Mouse (Mus musculus) ZHBTc4 (cell line): Measurements from ENCODE around the gene Mterf4.

ENCODE experiments used
- DNase-seq: peaks from one replicate; pipeline ENCODE4 v3.0.0-alpha.2; 2011; ENCODE audit warnings: low read depth, low spot score

The Mterf4 gene

GRCm38 (mm10) chr1:93267207-93267606 lies 38.5 kb downstream of the Mterf4 start:
- no peak for DNase-seq

- DNase-seq = no peak
These were observed 48.2 kb downstream of the Mterf4 start for GRCm38 (mm10) chr1:93257560-93257959.

GRCm38 (mm10) chr1:93255761-93256160 lies 50.0 kb downstream of the Mterf4 start:
- DNase-seq = no peak

- no peak for DNase-seq
These were observed 53.1 kb downstream of the Mterf4 start for GRCm38 (mm10) chr1:93252586-93252985.
